Mouse (Mus musculus) embryonic facial prominence, embryonic 14.5 days (tissue): ENCODE measurements at regions not wholly inside any gene's neighbourhood (a gene's known extent, or its start where the extent isn't known, plus 50 kb on each side); places are given as distances from the start of the nearest gene placed in this dataset.

Experiments
- ATAC-seq: fragments of 200-750 bp; cut with Nextera tagmentation; 2 replicates; pipeline ENCODE4 v1.8.0; 2017; ENCODE audit warnings: low read depth, moderate number of reproducible peaks, moderate TSS enrichment
- DNase-seq: peaks from one replicate; pipeline ENCODE4 v3.0.0-alpha.2; 2015; ENCODE audit warnings: low spot score
- H3K27ac ChIP-seq: fragments of 300-500 bp; sonication (generic); replicated peaks from 2 replicates; pipeline ENCODE4 v1.5.1; 2014; ENCODE audit warnings: low read depth, mild to moderate bottlenecking, low read length, moderate library complexity
- H3K27me3 ChIP-seq: fragments of 300-500 bp; sonication (generic); replicated peaks from 2 replicates; pipeline ENCODE4 v1.6.1; 2014; ENCODE audit warnings: low read length; ENCODE audit not compliant: control insufficient read depth, insufficient read depth
- H3K36me3 ChIP-seq: fragments of 300-500 bp; sonication (generic); 2 replicates; pipeline ENCODE4 v1.6.1; 2014; ENCODE audit warnings: low read length, mixed read lengths; ENCODE audit not compliant: control insufficient read depth, insufficient read depth
- H3K4me1 ChIP-seq: fragments of 300-500 bp; sonication (generic); 2 replicates; pipeline ENCODE4 v1.6.1; 2014; ENCODE audit warnings: antibody characterized with exemption, low read length; ENCODE audit not compliant: control insufficient read depth, insufficient read depth
- H3K4me2 ChIP-seq: fragments of 300-500 bp; sonication (generic); 2 replicates; pipeline ENCODE4 v1.6.1; 2014; ENCODE audit warnings: low read depth, mild to moderate bottlenecking, low read length, moderate library complexity, mixed read lengths
- H3K4me3 ChIP-seq: fragments of 300-500 bp; sonication (generic); 2 replicates; pipeline ENCODE4 v1.5.1; 2014; ENCODE audit warnings: low read depth, mild to moderate bottlenecking, low read length
- H3K9ac ChIP-seq: fragments of 300-500 bp; sonication (generic); 2 replicates; pipeline ENCODE4 v1.6.1; 2014; ENCODE audit warnings: low read depth, mild to moderate bottlenecking, low read length, moderate library complexity, mixed read lengths
- H3K9me3 ChIP-seq: fragments of 300-500 bp; sonication (generic); 2 replicates; pipeline ENCODE4 v1.6.1; 2016; ENCODE audit warnings: low read length; ENCODE audit not compliant: control insufficient read depth
- WGBS: fragments of 180-500 bp; shearing (Covaris S2); extraction: QIAGEN DNeasy Blood & Tissue Kit; methylation state at CpG from one replicate; pipeline ENCODE4 v1.1.7; 2014; 5-methylcytosine and 5-hydroxymethylcytosine counted together

DNA sequence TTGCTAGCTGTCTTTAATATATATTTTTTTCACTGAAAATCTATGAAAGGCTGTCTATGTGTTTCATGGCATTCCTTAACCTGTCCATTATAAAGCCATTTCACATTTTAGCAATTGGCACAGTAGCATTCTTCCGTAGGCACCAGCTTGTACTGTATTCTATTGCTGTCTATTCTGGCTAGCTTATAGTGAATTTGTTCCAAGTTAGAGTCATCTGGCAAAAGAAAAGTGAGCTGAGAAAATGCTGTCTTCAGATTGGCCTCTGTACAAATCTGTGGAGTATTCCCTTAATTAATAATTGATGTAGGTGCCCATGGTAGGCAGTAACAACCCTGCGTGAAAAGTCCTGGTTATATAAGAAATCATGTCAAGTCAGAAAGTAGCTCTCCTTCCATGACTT lies 304.3 kb downstream of the Slc16a7 start:
- no peak for DNase-seq
- Histone ChIP-seq H3K27ac (no peak overlapping the region), H3K4me1 (no peaks in the 10 kb centered on the region), H3K27me3 (no peaks in the 10 kb centered on the region), H3K4me2 (no peak overlapping the region), H3K36me3 (no peaks in the 10 kb centered on the region), H3K9ac (no peak overlapping the region), H3K4me3 (no peak overlapping the region), H3K9me3 (no peaks in the 10 kb centered on the region)
- WGBS: 90% methylated on average over 2 of the region's 2 CpGs
- ATAC-seq: no peak

DNA sequence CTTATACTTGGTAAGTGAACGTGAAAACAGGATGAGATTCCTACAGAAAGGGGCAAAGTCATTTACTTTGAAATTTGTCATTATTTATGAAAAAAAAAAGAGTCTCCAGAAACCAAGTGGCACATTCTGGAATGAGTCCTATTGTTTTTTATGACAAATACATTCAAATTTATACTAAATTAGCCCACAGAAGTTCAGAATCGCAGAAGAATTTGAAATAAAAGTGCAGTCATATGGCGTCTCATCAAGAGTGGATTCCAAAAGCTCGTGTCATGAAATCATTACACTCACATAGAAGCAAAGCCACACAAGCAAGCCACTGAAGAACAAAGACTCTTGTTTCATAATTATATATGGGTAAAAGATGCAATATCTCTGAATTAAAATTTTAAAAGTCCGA lies 316.9 kb downstream of the Slc16a7 start:
- WGBS: 67% methylated on average over 5 of the region's 5 CpGs
- DNase-seq: no peak
- Histone ChIP-seq H3K9ac (no peak overlapping the region), H3K36me3 (no peaks in the 10 kb centered on the region), H3K27me3 (no peaks in the 10 kb centered on the region), H3K4me2 (no peak overlapping the region), H3K4me1 (no peaks in the 10 kb centered on the region), H3K9me3 (no peaks in the 10 kb centered on the region), H3K4me3 (no peak overlapping the region), H3K27ac (no peak overlapping the region)
- no peak for ATAC-seq

DNA sequence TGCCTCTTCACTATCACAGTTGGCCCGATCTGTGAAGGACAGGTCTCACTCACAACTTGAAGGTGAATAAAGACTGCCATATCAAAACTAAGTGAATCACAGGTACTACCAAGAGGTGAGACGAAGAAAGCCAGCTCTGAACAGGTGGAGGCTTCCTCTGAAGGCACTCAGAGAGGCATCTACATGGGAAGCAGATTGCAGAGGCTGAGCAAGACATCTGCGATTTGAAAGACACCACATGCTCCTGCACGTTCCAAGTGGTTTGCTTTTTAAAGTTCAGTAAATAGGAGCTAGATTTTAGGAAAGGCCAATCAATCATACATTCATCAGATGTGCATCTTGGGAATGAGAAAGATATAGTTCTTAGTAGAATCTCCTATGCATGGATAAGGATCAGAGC lies 319.0 kb downstream of the Slc16a7 start:
- Histone ChIP-seq H3K4me2 (no peak overlapping the region), H3K27me3 (no peaks in the 10 kb centered on the region), H3K4me3 (no peak overlapping the region), H3K27ac (no peak overlapping the region), H3K36me3 (no peaks in the 10 kb centered on the region), H3K4me1 (no peaks in the 10 kb centered on the region), H3K9me3 (no peaks in the 10 kb centered on the region), H3K9ac (no peak overlapping the region)
- no peak for ATAC-seq
- DNase-seq: no peak
- 78% methylated on average over 4 of the region's 4 CpGs for WGBS

DNA sequence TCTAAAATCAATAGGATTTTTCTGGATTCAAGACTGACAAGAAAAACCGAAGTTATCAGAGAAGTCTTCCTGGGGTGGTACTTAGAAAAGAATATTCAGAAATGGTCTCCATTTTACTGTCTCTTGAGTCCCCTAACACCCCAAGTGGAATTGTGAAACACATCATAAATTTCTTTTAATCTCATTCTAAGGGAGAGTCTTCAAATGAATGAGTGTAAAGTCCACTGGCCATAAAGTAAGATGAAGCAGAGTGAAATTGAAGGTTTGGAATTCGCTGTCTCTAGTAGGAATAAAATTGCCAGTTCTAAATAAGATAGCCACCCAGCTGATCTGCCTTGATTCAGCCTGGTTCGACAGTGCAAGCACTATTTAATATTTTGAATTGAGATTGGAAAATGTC lies 350.0 kb downstream of the Slc16a7 start:
- Histone ChIP-seq H3K9ac (no peak overlapping the region), H3K4me1 (no peaks in the 10 kb centered on the region), H3K27ac (no peak overlapping the region), H3K9me3 (no peaks in the 10 kb centered on the region), H3K36me3 (no peaks in the 10 kb centered on the region), H3K4me2 (no peak overlapping the region), H3K27me3 (no peaks in the 10 kb centered on the region), H3K4me3 (no peak overlapping the region)
- no peak for DNase-seq
- WGBS: 85% methylated on average over 3 of the region's 3 CpGs
- ATAC-seq: no peak

DNA sequence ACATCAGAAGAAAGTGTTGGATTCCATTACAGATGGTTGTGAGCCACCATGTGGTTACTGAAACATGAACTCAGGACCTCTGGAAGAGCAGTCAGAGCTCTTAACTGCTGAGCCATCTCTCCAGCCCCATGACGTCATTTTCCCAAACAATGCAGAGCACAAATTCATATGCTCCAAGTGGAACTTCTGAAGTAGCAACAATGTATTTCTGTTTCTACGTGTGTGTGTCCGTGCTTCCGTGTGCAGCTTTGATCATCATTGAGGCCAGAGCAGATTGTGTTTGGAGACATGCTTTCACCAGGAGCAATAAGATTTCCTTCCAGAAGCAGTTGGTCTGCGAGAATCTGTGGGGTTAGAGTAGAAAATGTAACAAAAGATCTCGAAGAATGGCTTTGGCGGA lies 353.6 kb downstream of the Slc16a7 start:
- H3K27me3 ChIP-seq: no peaks in the 10 kb centered on the region
- H3K4me2 ChIP-seq: no peak overlapping the region
- no peak overlapping the region for H3K27ac ChIP-seq
- no peaks in the 10 kb centered on the region for H3K9me3 ChIP-seq
- no peaks in the 10 kb centered on the region for H3K36me3 ChIP-seq
- no peak overlapping the region for H3K9ac ChIP-seq
- DNase-seq (no peak), ATAC-seq (no peak)
- H3K4me3 ChIP-seq: no peak overlapping the region
- WGBS: 85% methylated on average over 7 of the region's 7 CpGs
- H3K4me1 ChIP-seq: no peaks in the 10 kb centered on the region

DNA sequence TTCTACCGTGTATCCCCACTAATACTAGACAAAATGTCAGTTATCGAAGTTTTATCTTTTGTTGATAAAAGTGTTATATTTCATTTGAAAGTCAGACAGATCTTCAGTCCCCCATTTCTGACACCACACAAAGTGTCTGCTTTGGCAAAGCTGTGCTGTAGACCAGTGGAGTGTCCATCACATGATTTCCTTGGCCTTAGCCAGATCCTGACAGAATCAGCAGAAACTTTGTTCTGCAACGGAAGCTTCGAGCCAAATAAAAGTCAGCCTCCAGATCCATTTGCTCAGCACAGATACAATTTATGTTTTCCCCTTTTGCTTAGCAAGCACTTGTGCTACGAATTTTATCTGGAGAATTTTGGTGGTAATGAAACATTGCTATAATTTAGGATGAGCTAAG lies 360.9 kb downstream of the Slc16a7 start:
- no peak overlapping the region for H3K4me3 ChIP-seq
- no peak overlapping the region for H3K4me2 ChIP-seq
- ATAC-seq (no peak), DNase-seq (no peak)
- H3K27me3 ChIP-seq: no peaks in the 10 kb centered on the region
- H3K4me1 ChIP-seq: no peaks in the 10 kb centered on the region
- no peak overlapping the region for H3K27ac ChIP-seq
- no peak overlapping the region for H3K9ac ChIP-seq
- no peaks in the 10 kb centered on the region for H3K9me3 ChIP-seq
- no peaks in the 10 kb centered on the region for H3K36me3 ChIP-seq
- 79% methylated on average over 5 of the region's 5 CpGs for WGBS

DNA sequence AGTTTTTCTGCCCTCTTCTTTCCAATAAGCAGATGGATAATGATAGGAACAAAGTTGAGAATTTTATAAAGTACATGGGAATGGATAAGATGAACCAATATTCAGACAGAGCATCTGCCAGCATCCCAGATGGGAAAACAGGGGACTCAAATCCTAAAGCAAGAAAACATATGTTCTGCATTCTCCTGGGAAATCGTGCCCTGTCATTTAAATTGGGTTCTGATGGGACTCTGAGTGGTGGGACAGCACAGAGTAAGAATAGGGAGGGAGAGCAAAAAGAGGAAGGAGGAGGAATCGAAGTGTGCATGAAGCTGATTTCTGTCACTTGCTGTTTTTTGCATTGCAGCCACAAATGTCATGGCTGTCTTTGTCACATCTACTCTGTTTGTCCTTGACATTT lies 362.4 kb downstream of the Slc16a7 start:
- Histone ChIP-seq H3K9ac (no peak overlapping the region), H3K36me3 (no peaks in the 10 kb centered on the region), H3K27ac (no peak overlapping the region), H3K4me1 (no peaks in the 10 kb centered on the region), H3K9me3 (no peaks in the 10 kb centered on the region), H3K27me3 (no peaks in the 10 kb centered on the region), H3K4me3 (no peak overlapping the region), H3K4me2 (no peak overlapping the region)
- DNase-seq (no peak), ATAC-seq (no peak)
- 51% methylated on average over 2 of the region's 2 CpGs for WGBS
